Mouse (Mus musculus) CH12.LX (cell line): ENCODE measurements around the gene Tmprss6.
A peak's percentile ranks its signal among the peaks of the same experiment; 100 is the strongest.

ENCODE experiments used
- ETS1 ChIP-seq: conservative IDR thresholded peaks from 2 replicates; pipeline ENCODE4 v1.6.1; 2012; ENCODE audit warnings: low read depth, mild to moderate bottlenecking, inconsistent platforms, low read length, improper control_type of control experiment, moderate library complexity
- USF2 ChIP-seq: conservative IDR thresholded peaks from 2 replicates; pipeline ENCODE4 v1.6.1; 2011; ENCODE audit warnings: low read depth, low read length, improper control_type of control experiment

DNA sequence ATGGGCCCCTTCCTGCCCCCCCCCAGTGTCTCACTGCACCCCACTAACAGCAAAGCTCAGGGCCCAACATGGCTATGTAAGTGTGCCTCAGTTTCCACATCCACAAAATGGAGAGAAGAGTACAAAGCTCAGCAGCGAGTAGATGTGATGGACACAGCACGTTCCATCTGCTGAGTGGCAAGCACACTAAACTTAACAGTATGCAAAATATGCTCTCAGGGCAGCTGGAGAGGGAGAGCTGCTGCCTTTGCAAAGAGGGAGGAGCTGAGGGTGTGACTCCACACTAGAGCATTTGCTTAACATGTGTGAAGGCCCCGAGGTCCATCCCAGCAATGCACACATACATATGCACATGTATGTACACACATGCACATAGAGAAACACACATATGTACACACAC is 15.5 kb downstream of the Tmprss6 start:
- TF ChIP-seq ETS1 (peak; percentile 46; the same call in 1 of the 2 replicates), USF2 (no peak)
